Mouse (Mus musculus) forebrain, embryonic 10.5 days (tissue): ENCODE measurements around the gene Mylk. TPM values are rescaled to one million over a fixed set of nuclear protein-coding genes. Genes with fewer than 3 reads are reported as not detected.

ENCODE experiments used
- DNase-seq: peaks from one replicate; pipeline ENCODE4 v3.0.0-alpha.2; 2017; ENCODE audit warnings: low spot score; ENCODE audit errors: extremely low spot score
- H3K27ac ChIP-seq: fragments of 300-500 bp; sonication (generic); 2 replicates; pipeline ENCODE4 v1.5.1; 2016; ENCODE audit warnings: mild to moderate bottlenecking
- H3K27me3 ChIP-seq: fragments of 300-500 bp; sonication (generic); 2 replicates; pipeline ENCODE4 v1.6.1; 2016; ENCODE audit warnings: mild to moderate bottlenecking; ENCODE audit not compliant: poor library complexity, severe bottlenecking
- H3K36me3 ChIP-seq: fragments of 300-500 bp; sonication (generic); replicated peaks from 2 replicates; pipeline ENCODE4 v1.6.1; 2016; ENCODE audit warnings: mild to moderate bottlenecking, moderate library complexity
- H3K4me1 ChIP-seq: fragments of 300-500 bp; sonication (generic); 2 replicates; pipeline ENCODE4 v1.6.1; 2016
- H3K4me3 ChIP-seq: fragments of 300-500 bp; sonication (generic); 2 replicates; pipeline ENCODE4 v1.5.1; 2016; ENCODE audit warnings: mild to moderate bottlenecking, moderate library complexity
- H3K9me3 ChIP-seq: fragments of 300-500 bp; sonication (generic); 2 replicates; pipeline ENCODE4 v1.6.1; 2016; ENCODE audit warnings: mild to moderate bottlenecking, moderate library complexity
- WGBS: fragments of 180-500 bp; shearing (Covaris S2); methylation state at CpG from one replicate; pipeline ENCODE4 v1.1.7; 2016; 5-methylcytosine and 5-hydroxymethylcytosine counted together
- polyA plus RNA-seq: library from polyadenylated mRNA; unstranded; fragments of >200 nt; fragmentation: Nextera tagmentation; extraction: Ambion mirVana; gene quantifications from 2 replicates; pipeline ENCODE4 v1.2.1, GENCODE M21; 2016

Mylk gene
- polyA plus RNA-seq, 1 experiment from 2014 or later, result 5.1 TPM

DNA sequence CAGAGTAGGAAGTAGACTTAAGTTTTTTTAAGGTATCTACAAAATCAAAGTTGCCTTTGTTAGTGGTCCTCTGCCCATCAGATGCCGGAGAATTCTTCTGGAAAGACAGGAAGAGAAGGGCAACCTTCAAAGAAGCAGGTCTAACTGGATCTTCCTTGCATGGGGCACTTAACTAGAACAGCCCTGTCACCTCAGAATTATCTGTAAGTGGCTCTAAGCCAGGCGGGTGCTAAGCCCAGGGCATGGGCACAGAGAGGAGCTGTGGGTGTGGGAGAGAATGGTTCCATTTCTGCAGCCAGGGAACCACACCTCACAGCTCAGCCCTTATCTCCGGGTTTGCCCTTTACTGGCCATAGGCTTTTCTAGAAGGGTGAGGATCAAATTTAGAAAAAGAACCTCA lies 246.4 kb downstream of the Mylk start:
- WGBS, result 90% methylated on average over 3 of the region's 3 CpGs
- H3K4me1 ChIP-seq, result 0 out of 2 replicates have a peak, but pooled peaks cover 7% of the 10 kb centered on the region
- H3K4me3 ChIP-seq, result no peak overlapping the region
- DNase-seq, result no peak
- no peaks in the 10 kb centered on the region for H3K9me3 ChIP-seq
- no peaks in the 10 kb centered on the region for H3K27me3 ChIP-seq
- H3K36me3 ChIP-seq, result no peaks in the 10 kb centered on the region
- no peak overlapping the region for H3K27ac ChIP-seq

DNA sequence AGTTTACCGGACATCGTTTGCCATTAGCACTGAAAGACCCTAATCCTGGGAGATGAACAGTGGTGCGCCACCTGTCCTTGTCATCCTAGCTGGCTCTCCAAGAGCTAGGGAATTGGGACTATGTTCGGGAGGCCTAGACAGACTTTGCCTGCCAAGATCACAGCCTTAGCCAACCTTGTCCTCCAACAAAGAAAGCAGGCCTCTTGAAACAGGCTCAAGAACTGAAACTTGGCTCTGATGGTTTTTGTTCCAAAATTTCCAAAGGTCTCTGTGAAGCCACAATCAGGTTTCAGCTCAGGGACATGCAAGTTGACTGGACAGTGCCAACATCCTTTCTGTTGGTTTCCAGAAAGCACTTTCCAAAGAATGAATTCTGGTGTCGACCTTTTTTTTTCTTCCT lies 247.8 kb downstream of the Mylk start:
- H3K4me1 ChIP-seq, result peaks cover 19% of the 10 kb centered on the region; the same call in 1 of the 2 replicates
- no peaks in the 10 kb centered on the region for H3K36me3 ChIP-seq
- H3K27ac ChIP-seq, result no peak overlapping the region
- H3K9me3 ChIP-seq, result no peaks in the 10 kb centered on the region
- H3K4me3 ChIP-seq, result no peak overlapping the region
- no peaks in the 10 kb centered on the region for H3K27me3 ChIP-seq
- no peak for DNase-seq
- WGBS, result 90% methylated on average over 5 of the region's 5 CpGs

DNA sequence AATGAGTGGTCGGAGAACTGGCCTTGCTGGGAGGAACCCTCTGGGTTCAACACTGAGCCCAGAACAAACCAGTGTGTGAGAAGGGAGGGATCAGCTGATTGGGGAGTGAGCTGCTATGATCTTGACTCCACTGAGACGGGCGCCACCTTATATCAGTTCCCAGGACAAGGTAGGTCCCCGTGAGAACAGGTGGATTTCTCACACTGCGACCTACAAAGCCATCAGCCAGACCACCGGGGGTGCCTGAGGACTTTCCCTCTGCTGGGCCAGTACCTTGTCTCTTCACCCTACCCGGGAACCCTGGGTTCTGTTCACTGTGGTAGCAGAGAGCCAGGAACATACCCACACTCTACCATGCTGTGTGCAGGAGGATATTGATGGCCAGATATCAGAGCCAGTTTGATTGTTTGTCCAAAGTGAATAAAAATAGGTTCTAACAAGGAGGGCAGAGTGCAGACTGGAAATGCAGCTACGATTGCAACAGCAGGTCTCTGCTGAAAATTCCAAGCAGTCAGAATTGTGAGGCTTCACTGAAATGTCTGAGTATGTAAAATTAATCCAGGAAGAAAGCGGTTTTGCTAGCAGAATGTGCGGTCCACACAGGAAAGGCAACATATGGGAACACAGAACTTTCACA lies 248.8 kb downstream of the Mylk start:
- DNase-seq, result no peak
- no peak overlapping the region for H3K27ac ChIP-seq
- H3K4me1 ChIP-seq, result peaks cover 20% of the 10 kb centered on the region; the same call in 1 of the 2 replicates
- WGBS, result 92% methylated on average over 10 of the region's 10 CpGs
- H3K4me3 ChIP-seq, result no peak overlapping the region
- H3K36me3 ChIP-seq, result no peaks in the 10 kb centered on the region
- no peaks in the 10 kb centered on the region for H3K27me3 ChIP-seq
- H3K9me3 ChIP-seq, result no peaks in the 10 kb centered on the region

DNA sequence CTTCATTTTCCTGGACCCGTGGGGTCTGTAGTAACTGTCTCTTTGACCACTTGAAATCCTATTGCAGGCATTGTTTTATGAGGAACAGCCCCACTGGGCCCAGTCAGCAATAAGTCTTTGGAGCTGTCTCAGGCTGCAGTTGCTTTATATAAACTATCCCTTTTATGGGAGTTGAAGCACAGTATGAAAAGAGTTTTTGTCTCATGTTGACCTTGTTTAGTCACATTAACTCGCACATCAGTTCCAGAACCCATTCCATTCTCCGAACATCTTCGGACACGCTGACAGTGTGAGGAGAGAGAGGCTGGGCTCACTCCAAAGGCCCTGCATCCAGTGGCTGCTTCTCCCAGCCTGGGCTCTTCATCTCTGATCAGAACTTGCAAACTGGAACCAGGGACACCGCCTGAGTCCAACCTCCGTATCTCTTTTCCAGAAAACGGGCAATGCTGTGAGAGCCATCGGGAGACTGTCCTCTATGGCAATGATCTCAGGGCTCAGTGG lies 249.7 kb downstream of the Mylk start:
- no peaks in the 10 kb centered on the region for H3K9me3 ChIP-seq
- peaks cover 20% of the 10 kb centered on the region; the same call in 1 of the 2 replicates for H3K4me1 ChIP-seq
- no peaks in the 10 kb centered on the region for H3K36me3 ChIP-seq
- no peak overlapping the region for H3K4me3 ChIP-seq
- peaks cover 3% of the 10 kb centered on the region; the same call in 1 of the 2 replicates for H3K27me3 ChIP-seq
- 82% methylated on average over 9 of the region's 9 CpGs for WGBS
- no peak for DNase-seq
- H3K27ac ChIP-seq, result no peak overlapping the region

DNA sequence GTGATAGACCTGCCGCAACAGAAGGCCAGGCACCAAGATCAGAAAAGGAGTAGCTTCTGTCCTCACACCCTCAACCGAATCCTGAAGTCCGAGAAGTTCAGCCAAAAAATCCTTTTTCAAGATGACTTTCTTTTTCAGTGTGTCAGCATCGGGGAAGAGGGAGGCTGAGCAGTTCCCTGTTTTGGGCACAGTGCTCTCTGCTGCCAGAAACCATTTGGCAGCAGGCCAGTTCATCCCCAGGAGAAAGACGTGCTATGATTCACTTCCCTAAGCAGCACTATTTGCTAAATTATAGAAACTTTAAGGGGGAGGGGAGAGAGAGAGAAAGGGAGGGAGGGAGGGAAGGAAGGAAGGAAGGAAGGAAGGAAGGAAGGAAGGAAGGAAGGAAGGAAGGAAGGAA lies 251.1 kb downstream of the Mylk start:
- no peak overlapping the region for H3K27ac ChIP-seq
- H3K36me3 ChIP-seq, result no peaks in the 10 kb centered on the region

DNA sequence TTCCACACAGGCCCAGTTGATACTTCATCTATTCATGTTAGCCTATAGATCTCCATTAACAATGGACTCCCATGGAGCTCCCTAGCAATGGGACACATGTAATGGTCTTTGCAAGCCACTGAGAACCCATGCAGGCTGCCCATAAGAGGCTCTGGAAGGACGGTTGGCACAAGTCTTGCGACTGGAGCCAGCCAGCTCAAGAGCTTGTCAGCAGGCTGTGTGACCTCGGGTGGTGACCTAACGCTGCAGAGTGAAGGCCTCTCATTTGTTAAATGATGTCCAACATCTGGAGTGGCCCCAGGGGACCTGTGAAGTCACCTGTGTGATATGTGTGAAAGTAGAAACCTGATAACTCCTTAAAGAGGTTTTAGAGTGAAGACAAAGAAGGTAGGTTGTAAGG lies 252.0 kb downstream of the Mylk start:
- Histone ChIP-seq H3K9me3 (no peaks in the 10 kb centered on the region), H3K27me3 (peaks cover 21% of the 10 kb centered on the region), H3K4me1 (peaks cover 35% of the 10 kb centered on the region), H3K27ac (no peak overlapping the region), H3K36me3 (no peaks in the 10 kb centered on the region), H3K4me3 (no peak overlapping the region)
- 71% methylated on average over 4 of the region's 4 CpGs for WGBS
- DNase-seq, result no peak

More for the DNA sequence above, 251.1 kb downstream of the Mylk start:
- Histone ChIP-seq H3K27me3 (peaks cover 17% of the 10 kb centered on the region), H3K9me3 (no peaks in the 10 kb centered on the region), H3K4me3 (no peak overlapping the region), H3K4me1 (peaks cover 30% of the 10 kb centered on the region)
- 80% methylated on average over 5 of the region's 5 CpGs for WGBS
- DNase-seq, result no peak

DNA sequence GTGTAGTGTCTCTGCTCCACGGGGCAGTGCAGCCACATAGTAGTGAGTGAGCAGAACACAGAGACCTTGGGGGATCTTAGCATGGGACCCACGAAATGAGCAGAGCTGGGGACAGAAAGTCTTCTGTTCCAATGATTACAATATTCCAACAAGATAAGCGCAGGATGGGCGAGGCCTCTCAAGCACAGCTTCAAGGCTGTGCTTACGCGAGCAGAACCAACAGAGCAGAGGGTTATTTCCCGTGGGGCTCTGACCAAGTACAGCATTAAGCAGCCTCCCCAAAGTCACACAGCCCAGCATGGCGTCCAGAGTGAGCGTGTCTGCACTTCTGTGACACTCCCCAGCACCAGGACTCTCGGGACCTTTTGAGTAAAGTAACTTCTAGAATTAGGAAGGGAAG lies 252.6 kb downstream of the Mylk start:
- peaks cover 35% of the 10 kb centered on the region for H3K4me1 ChIP-seq
- WGBS, result 78% methylated on average over 10 of the region's 10 CpGs
- H3K4me3 ChIP-seq, result no peak overlapping the region

DNA sequence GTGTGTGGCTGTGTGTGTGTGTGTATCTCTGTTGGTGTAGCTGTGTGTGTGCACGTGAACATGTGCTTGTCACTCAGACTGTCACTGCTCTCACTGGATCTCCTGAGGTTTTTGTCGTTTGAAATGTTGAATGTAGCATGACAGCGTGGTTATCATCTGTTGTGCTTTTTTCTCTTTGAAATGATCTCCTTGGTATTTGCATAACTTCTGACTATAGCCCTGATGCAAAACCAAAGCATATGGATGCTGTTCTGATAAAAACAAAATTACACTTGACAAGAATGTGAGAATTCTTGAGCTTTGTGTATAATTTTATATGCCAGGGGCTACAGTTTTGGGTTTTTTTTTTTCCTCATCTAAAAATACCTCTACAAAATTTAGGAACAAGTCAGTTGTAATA lies 254.0 kb downstream of the Mylk start:
- no peak overlapping the region for H3K4me3 ChIP-seq
- DNase-seq, result no peak
- H3K27me3 ChIP-seq, result peaks cover 21% of the 10 kb centered on the region
- H3K9me3 ChIP-seq, result no peaks in the 10 kb centered on the region
- no peaks in the 10 kb centered on the region for H3K36me3 ChIP-seq
- 90% methylated on average over 3 of the region's 3 CpGs for WGBS
- no peak overlapping the region for H3K27ac ChIP-seq
- peaks cover 35% of the 10 kb centered on the region for H3K4me1 ChIP-seq

More for the DNA sequence above, 252.6 kb downstream of the Mylk start:
- Histone ChIP-seq H3K36me3 (no peaks in the 10 kb centered on the region), H3K27me3 (peaks cover 21% of the 10 kb centered on the region), H3K27ac (no peak overlapping the region), H3K9me3 (no peaks in the 10 kb centered on the region)
- no peak for DNase-seq

DNA sequence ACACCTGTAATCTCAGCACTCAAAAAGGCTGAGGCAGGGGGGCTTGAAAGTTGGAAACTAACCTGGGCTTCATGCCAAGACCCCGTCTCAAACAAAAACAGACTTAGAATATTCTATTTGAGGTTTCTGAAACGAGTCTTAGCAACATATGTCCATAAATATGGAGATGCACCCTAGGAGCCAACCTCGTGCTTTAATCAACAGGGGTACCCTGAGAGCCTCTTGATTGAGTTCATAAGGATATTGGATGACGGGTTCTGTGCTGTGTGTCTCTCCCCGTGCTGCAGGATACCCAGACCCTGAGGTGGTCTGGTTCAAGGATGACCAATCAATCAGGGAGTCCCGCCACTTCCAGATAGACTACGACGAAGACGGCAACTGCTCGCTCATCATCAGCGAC lies 255.0 kb downstream of the Mylk start:
- no peak for DNase-seq
- Histone ChIP-seq H3K9me3 (no peaks in the 10 kb centered on the region), H3K4me3 (no peak overlapping the region), H3K4me1 (peaks cover 28% of the 10 kb centered on the region), H3K36me3 (no peaks in the 10 kb centered on the region), H3K27me3 (peaks cover 21% of the 10 kb centered on the region), H3K27ac (no peak overlapping the region)
- 49% methylated on average over 11 of the region's 11 CpGs for WGBS

DNA sequence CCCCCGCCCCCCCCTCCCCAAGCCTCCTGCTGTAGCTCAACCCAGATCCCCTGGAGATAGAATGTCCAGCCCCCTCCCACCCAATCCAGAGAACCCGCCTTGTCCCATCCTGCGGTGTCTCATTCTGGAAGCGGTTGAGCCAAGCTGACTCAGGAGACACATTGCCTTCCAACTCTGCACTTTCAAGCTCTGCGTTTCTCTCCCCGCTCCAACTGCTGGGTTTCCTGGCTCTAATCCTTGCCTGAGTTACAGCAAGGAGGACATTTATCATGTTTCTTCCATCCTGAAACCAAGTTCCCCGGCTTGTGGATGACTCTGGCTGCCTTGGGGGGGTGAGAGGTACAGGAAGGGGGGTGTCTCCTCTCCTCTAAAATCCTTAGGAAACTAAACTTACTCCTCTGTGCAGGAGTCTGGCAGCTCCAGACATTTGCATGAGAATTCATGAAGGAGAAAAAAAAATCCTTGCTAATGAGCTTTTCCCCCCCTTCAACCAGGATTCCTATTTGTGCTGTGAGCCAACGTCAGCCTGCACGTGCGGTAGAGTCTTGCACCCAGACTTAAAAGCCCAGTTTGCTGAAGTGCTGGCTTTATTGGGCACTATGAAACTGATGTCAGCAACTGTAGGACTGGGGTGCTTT lies 256.0 kb downstream of the Mylk start:
- H3K9me3 ChIP-seq, result no peaks in the 10 kb centered on the region
- H3K27ac ChIP-seq, result 0 out of 2 replicates have a peak overlapping the region, but pooled peaks have one; percentile 27
- H3K4me3 ChIP-seq, result peak overlapping the region; percentile 31
- no peak for DNase-seq
- 6% methylated on average over 10 of the region's 10 CpGs for whole genome bisulfite sequencing
- peaks cover 21% of the 10 kb centered on the region for H3K27me3 ChIP-seq
- peaks cover 28% of the 10 kb centered on the region for H3K4me1 ChIP-seq
- H3K36me3 ChIP-seq, result no peaks in the 10 kb centered on the region

DNA sequence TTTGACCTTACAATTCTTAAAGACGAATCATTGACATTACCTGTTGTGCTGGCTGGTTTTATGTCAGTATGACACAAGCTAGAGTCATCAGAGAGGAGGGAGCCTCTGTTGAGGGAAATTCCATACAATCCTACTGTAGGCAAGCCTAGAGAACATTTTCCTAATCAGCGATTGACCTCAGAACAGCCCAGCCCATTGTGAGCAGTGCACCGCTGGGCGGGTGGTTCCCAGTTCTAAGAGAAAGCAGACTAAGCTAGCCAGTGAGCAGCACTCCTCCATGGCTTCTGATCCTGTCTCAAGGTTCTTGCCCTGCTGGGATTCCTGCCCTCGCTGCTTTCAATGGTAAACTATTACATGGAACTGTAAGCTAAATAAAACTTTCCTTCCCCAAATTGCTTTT lies 259.3 kb downstream of the Mylk start:
- Histone ChIP-seq H3K4me1 (peaks cover 15% of the 10 kb centered on the region), H3K27me3 (peaks cover 21% of the 10 kb centered on the region), H3K27ac (no peak overlapping the region), H3K4me3 (no peak overlapping the region), H3K9me3 (no peaks in the 10 kb centered on the region), H3K36me3 (no peaks in the 10 kb centered on the region)
- DNase-seq, result no peak
- WGBS, result 70% methylated on average over 5 of the region's 5 CpGs

DNA sequence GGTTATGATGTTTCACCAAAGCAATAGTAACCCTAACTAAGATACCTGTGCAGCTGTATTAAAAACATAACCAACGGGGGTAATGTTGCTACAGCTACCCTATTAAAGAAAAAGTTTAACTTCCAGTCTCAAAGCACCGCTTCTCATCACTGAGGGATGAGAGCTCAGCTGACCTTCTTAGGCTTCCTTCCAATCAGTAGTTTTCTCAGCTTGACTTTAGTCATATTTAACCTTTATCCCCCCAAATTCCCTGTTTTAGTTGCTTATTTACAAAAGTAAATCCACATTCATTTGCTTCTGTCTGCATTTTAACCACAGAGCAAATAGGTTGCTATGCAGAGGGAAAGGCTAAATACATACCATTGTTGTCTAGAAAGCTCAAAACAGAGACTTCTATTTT lies 259.7 kb downstream of the Mylk start:
- Histone ChIP-seq H3K27me3 (peaks cover 18% of the 10 kb centered on the region), H3K9me3 (no peaks in the 10 kb centered on the region), H3K36me3 (no peaks in the 10 kb centered on the region), H3K27ac (no peak overlapping the region), H3K4me1 (peaks cover 15% of the 10 kb centered on the region), H3K4me3 (no peak overlapping the region)
- 94% methylated on average over 2 of the region's 2 CpGs for WGBS
- DNase-seq, result no peak

DNA sequence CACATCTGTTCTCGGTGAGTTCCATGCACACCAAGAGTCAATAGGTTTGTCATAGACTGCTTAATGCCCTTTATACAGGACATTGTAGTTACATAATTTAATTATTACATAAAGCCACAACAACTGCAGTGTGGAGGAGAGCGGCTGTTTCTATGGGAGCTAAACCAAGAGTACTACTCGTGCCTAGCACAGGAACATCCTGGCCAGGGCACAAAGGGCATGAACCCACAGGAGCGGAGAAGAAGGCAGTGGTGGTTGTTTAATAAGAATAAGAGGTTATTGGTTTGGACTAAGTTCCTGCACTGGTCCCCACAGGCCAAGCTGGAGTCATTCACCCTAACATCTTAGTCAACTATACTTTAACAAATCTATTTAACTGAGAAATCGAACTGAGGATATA lies 261.2 kb downstream of the Mylk start:
- H3K27ac ChIP-seq, result no peak overlapping the region
- H3K36me3 ChIP-seq, result no peaks in the 10 kb centered on the region
- no peaks in the 10 kb centered on the region for H3K9me3 ChIP-seq
- peaks cover 3% of the 10 kb centered on the region; the same call in 1 of the 2 replicates for H3K27me3 ChIP-seq
- DNase-seq, result no peak
- H3K4me3 ChIP-seq, result no peak overlapping the region
- 91% methylated on average over 5 of the region's 5 CpGs for WGBS
- H3K4me1 ChIP-seq, result peaks cover 4% of the 10 kb centered on the region
